Mouse (Mus musculus) heart, embryonic 11.5 days (tissue): ENCODE measurements around the gene Nrbp1. TPM values are rescaled to one million over a fixed set of nuclear protein-coding genes. Genes with fewer than 3 reads are reported as not detected.
A peak's percentile ranks its signal among the peaks of the same experiment; 100 is the strongest.
"Not testable (repeated sequence)": the region's sequence is repeated elsewhere in the genome, so short reads cannot be mapped to it uniquely, and the experiment has no call there.

Experiments used
- ATAC-seq: fragments of 200-750 bp; cut with Nextera tagmentation; replicated peaks from 2 replicates; pipeline ENCODE4 v1.8.0; 2017; ENCODE audit warnings: moderate library complexity; ENCODE audit not compliant: insufficient number of reproducible peaks, low FRiP score, low TSS enrichment
- H3K27ac ChIP-seq: fragments of 300-500 bp; sonication (generic); 2 replicates; pipeline ENCODE4 v1.5.1; 2014; ENCODE audit warnings: mild to moderate bottlenecking, low read depth, low read length
- H3K27me3 ChIP-seq: fragments of 300-500 bp; sonication (generic); 2 replicates; pipeline ENCODE4 v1.6.1; 2014; ENCODE audit warnings: mild to moderate bottlenecking, low read length, mixed read lengths; ENCODE audit not compliant: control insufficient read depth, insufficient read depth
- H3K36me3 ChIP-seq: fragments of 300-500 bp; sonication (generic); 2 replicates; pipeline ENCODE4 v1.6.1; 2014; ENCODE audit warnings: mild to moderate bottlenecking, low read length, moderate library complexity, mixed read lengths; ENCODE audit not compliant: control insufficient read depth, insufficient read depth
- H3K4me1 ChIP-seq: fragments of 300-500 bp; sonication (generic); 2 replicates; pipeline ENCODE4 v1.6.1; 2014; ENCODE audit warnings: low read length; ENCODE audit not compliant: control insufficient read depth, insufficient read depth
- H3K4me2 ChIP-seq: fragments of 300-500 bp; sonication (generic); 2 replicates; pipeline ENCODE4 v1.6.1; 2014; ENCODE audit warnings: mild to moderate bottlenecking, moderate library complexity
- H3K4me3 ChIP-seq: fragments of 300-500 bp; sonication (generic); 2 replicates; pipeline ENCODE4 v1.5.1; 2014; ENCODE audit warnings: low read depth, low read length
- H3K9ac ChIP-seq: fragments of 300-500 bp; sonication (generic); 2 replicates; pipeline ENCODE4 v1.6.1; 2014; ENCODE audit warnings: mild to moderate bottlenecking, low read depth, low read length, moderate library complexity
- H3K9me3 ChIP-seq: fragments of 300-500 bp; sonication (generic); replicated peaks from 2 replicates; pipeline ENCODE4 v1.6.1; 2016; ENCODE audit warnings: low read length; ENCODE audit not compliant: control insufficient read depth
- WGBS: fragments of 180-500 bp; shearing (Covaris S2); extraction: QIAGEN DNeasy Blood & Tissue Kit; methylation state at CpG from one replicate; pipeline ENCODE4 v1.1.7; 2014; ENCODE audit not compliant: insufficient replicate concordance; 5-methylcytosine and 5-hydroxymethylcytosine counted together
- polyA plus RNA-seq: library from polyadenylated mRNA; unstranded; fragments of >200 nt; fragmentation: Nextera tagmentation; extraction: Ambion mirVana; gene quantifications from 2 replicates; pipeline ENCODE4 v1.2.1, GENCODE M21; 2014

Gene Nrbp1
- polyA plus RNA-seq, 1 experiment from 2014 or later: 124 TPM

DNA sequence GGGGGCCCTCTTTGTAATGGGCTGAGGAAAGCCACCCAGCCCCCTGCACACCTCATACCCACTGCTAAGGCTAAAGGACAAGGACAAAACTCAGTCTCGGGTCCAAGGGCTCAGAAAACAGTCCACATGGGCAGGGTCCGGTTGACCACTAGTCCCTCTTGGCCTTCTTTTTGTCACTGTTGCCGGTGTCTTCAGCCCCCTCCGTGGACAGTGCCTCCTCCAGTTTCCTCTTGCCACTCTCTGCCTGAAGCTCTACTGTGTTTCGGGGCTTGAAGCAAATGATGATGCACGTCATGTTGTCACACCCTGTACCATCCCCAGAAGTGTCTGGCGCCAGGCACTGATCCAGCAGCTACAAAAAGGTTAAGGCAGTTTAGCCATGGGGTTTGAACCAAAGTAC, 37.7 kb upstream of the Nrbp1 start:
- Histone ChIP-seq H3K36me3 (peaks cover 43% of the 10 kb centered on the region), H3K27ac (peak overlapping the region; percentile 86), H3K4me1 (peaks cover 9% of the 10 kb centered on the region; the same call in 1 of the 2 replicates), H3K4me3 (peak overlapping the region; percentile 73), H3K4me2 (peak overlapping the region; percentile 89), H3K27me3 (no peaks in the 10 kb centered on the region), H3K9me3 (peaks cover 5% of the 10 kb centered on the region), H3K9ac (peak overlapping the region; percentile 76)
- 83% methylated on average over 7 of the region's 7 CpGs for WGBS
- no peak for ATAC-seq

- peaks cover 40% of the 10 kb centered on the region for H3K36me3 ChIP-seq
- WGBS: 86% methylated on average over 2 of the region's 2 CpGs
- ATAC-seq: no peak
Observed at GRCm38 (mm10) chr5:31203866-31204265, 36.8 kb upstream of the Nrbp1 start.

DNA sequence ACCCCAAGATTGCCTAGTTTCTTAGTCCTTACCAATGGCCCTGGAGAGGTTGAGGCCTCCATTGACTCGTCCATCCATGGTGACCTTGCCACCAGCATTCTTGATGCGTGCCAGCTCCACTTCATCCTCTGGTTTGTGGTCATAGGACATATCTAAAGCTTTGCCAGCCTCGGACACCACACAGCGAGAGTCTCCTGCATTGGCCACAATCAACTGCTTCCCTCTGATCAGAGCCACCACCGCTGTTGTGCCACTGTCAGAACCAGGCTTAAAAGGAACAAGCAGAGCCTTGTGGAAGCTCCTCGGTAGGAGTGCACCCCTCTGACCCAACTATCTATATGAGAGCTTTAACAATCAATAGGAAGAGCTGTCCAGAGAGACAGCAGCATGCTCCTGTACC, 36.2 kb upstream of the Nrbp1 start:
- Histone ChIP-seq H3K27me3 (no peaks in the 10 kb centered on the region), H3K9me3 (peaks cover 5% of the 10 kb centered on the region), H3K4me2 (no peak overlapping the region), H3K9ac (no peak overlapping the region), H3K4me1 (peaks cover 9% of the 10 kb centered on the region; the same call in 1 of the 2 replicates), H3K4me3 (no peak overlapping the region), H3K27ac (no peak overlapping the region), H3K36me3 (peaks cover 38% of the 10 kb centered on the region)
- no peak for ATAC-seq
- 92% methylated on average over 6 of the region's 6 CpGs for WGBS

More at GRCm38 (mm10) chr5:31203866-31204265, 36.8 kb upstream of the Nrbp1 start:
- Histone ChIP-seq H3K4me1 (peaks cover 9% of the 10 kb centered on the region; the same call in 1 of the 2 replicates), H3K9me3 (peaks cover 5% of the 10 kb centered on the region), H3K27ac (no peak overlapping the region), H3K9ac (no peak overlapping the region), H3K4me2 (no peak overlapping the region), H3K4me3 (no peak overlapping the region), H3K27me3 (no peaks in the 10 kb centered on the region)

DNA sequence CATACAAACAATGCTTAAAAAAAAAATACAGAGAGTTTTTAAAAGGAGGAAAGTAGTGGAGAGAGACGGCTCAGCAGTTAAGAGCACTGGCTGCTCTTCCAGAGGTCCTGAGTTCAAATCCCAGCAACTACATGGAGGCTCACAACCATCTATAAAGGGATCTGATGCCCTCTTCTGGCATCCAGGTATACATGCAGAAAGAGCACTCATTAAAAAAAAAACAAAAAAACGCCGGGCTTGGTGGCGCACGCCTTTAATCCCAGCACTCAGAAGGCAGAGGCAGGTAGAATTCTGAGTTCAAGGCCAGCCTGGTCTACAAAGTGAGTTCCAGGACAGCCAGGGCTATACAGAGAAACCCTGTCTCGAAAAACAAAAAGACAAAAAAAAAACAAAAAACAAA, 24.1 kb upstream of the Nrbp1 start:
- 90% methylated on average over 6 of the region's 6 CpGs for WGBS
- not testable (repeated sequence) for H3K4me2 ChIP-seq, H3K27me3 ChIP-seq, H3K36me3 ChIP-seq, H3K4me3 ChIP-seq, H3K4me1 ChIP-seq, H3K27ac ChIP-seq, H3K9ac ChIP-seq, H3K9me3 ChIP-seq, ATAC-seq

- no peak overlapping the region for H3K9ac ChIP-seq
- H3K4me3 ChIP-seq: no peak overlapping the region
- no peaks in the 10 kb centered on the region for H3K27me3 ChIP-seq
- H3K27ac ChIP-seq: no peak overlapping the region
- 0 out of 2 replicates have a peak, but pooled peaks cover 6% of the 10 kb centered on the region for H3K4me1 ChIP-seq
- 47% methylated on average over 7 of the region's 7 CpGs for WGBS
- H3K36me3 ChIP-seq: no peaks in the 10 kb centered on the region
- ATAC-seq: no peak
- peak overlapping the region; percentile 90 for H3K4me2 ChIP-seq
- no peaks in the 10 kb centered on the region for H3K9me3 ChIP-seq
Observed at GRCm38 (mm10) chr5:31218294-31218693, 22.4 kb upstream of the Nrbp1 start.

- no peak for ATAC-seq
- H3K27ac ChIP-seq: no peak overlapping the region
- H3K4me2 ChIP-seq: peak overlapping the region; percentile 90
- no peaks in the 10 kb centered on the region for H3K27me3 ChIP-seq
- H3K9me3 ChIP-seq: no peaks in the 10 kb centered on the region
- 3% methylated on average over 2 of the region's 2 CpGs for WGBS
- 0 out of 2 replicates have a peak overlapping the region, but pooled peaks have one; percentile 22 for H3K9ac ChIP-seq
- no peaks in the 10 kb centered on the region for H3K36me3 ChIP-seq
- peak overlapping the region; percentile 94 for H3K4me3 ChIP-seq
- 0 out of 2 replicates have a peak, but pooled peaks cover 6% of the 10 kb centered on the region for H3K4me1 ChIP-seq
Observed at GRCm38 (mm10) chr5:31219070-31219469, 21.6 kb upstream of the Nrbp1 start.

GRCm38 (mm10) chr5:31219474-31219873, 21.2 kb upstream of the Nrbp1 start:
- Histone ChIP-seq H3K27ac (0 out of 2 replicates have a peak overlapping the region, but pooled peaks have one; percentile 89), H3K9me3 (no peaks in the 10 kb centered on the region), H3K4me1 (0 out of 2 replicates have a peak, but pooled peaks cover 6% of the 10 kb centered on the region), H3K36me3 (no peaks in the 10 kb centered on the region), H3K9ac (peak overlapping the region; percentile 96), H3K27me3 (no peaks in the 10 kb centered on the region), H3K4me3 (peak overlapping the region; percentile 94), H3K4me2 (peak overlapping the region; percentile 90)
- ATAC-seq: no peak
- 2% methylated on average over 11 of the region's 11 CpGs for WGBS

DNA sequence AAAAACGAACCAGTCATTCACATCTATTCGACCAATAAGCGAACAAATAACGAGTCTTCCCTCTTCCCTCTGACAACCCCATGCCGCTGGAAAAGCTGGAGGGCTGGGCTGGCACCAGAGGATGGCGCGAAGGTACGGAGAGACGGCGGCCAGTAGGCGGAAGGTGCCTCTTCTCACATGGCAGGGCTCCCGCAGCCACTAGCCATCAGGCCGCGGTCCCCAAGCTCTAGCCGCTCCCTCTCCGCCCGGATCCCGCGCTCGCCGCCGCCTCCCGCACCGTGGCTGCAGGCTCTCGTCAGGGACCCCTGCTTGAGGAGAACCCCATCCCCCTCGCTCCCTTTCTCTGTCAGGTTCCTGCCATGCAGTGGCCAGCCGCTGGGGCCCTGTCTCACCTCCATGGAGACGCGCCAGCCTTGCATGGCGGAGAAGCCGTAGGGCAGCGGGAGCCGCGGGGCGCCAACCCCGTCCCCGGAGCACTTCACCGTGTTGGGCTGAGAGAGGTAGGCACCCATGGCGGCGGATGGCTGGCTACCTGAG, 20.7 kb upstream of the Nrbp1 start:
- under 1% methylated on average over 39 of the region's 40 CpGs for WGBS
- Histone ChIP-seq H3K4me2 (peak overlapping the region; percentile 90), H3K4me1 (0 out of 2 replicates have a peak, but pooled peaks cover 6% of the 10 kb centered on the region), H3K9me3 (no peaks in the 10 kb centered on the region), H3K27ac (peak overlapping the region; percentile 89), H3K36me3 (no peaks in the 10 kb centered on the region), H3K9ac (peak overlapping the region; percentile 96), H3K4me3 (peak overlapping the region; percentile 94), H3K27me3 (no peaks in the 10 kb centered on the region)
- ATAC-seq: peak; percentile 36
